Mouse (Mus musculus) myocyte (in vitro differentiated cells): ENCODE data around the gene Srpk3.

ENCODE experiments used
- E2F4 ChIP-seq: IDR thresholded peaks from one replicate; pipeline ENCODE4 v1.6.1; 2011; ENCODE audit warnings: mild to moderate bottlenecking, control low read depth, moderate library complexity; ENCODE audit not compliant: insufficient read depth
- MAX ChIP-seq: IDR thresholded peaks from one replicate; pipeline ENCODE4 v1.6.1; 2011; ENCODE audit warnings: low read depth, mild to moderate bottlenecking, control low read depth
- MYOD1 ChIP-seq, 3 experiments: IDR thresholded peaks; one replicate each; pipeline ENCODE4 v1.6.1; 2011; ENCODE audit warnings: control low read depth in 2 of 3, low read depth in 2 of 3, mild to moderate bottlenecking in 2 of 3, moderate library complexity in 1 of 3; ENCODE audit not compliant: insufficient read length in 2 of 3, control insufficient read depth in 1 of 3
- MYOG ChIP-seq, 3 experiments: IDR thresholded peaks; one replicate each; pipeline ENCODE4 v1.6.1; 2011; ENCODE audit warnings: control low read depth in 2 of 3, low read depth in 2 of 3, mild to moderate bottlenecking in 2 of 3; ENCODE audit not compliant: insufficient read length in 2 of 3, control insufficient read depth in 1 of 3, insufficient read depth in 1 of 3
- POLR2A ChIP-seq: IDR thresholded peaks from one replicate; pipeline ENCODE4 v1.6.1; 2011; ENCODE audit warnings: low read depth, mild to moderate bottlenecking, control low read depth, moderate library complexity; ENCODE audit not compliant: insufficient read length
- POLR2AphosphoS2 ChIP-seq: IDR thresholded peaks from one replicate; pipeline ENCODE4 v1.6.1; 2011; ENCODE audit warnings: low read depth, control low read depth; ENCODE audit not compliant: insufficient read length
- REST ChIP-seq: IDR thresholded peaks from one replicate; pipeline ENCODE4 v1.6.1; 2011; ENCODE audit warnings: mild to moderate bottlenecking, control low read depth, moderate library complexity; ENCODE audit not compliant: insufficient read depth, insufficient read length
- SRF ChIP-seq: IDR thresholded peaks from one replicate; pipeline ENCODE4 v1.6.1; 2011; ENCODE audit warnings: low read depth; ENCODE audit not compliant: control insufficient read depth, insufficient read length
- TCF3 ChIP-seq: IDR thresholded peaks from one replicate; pipeline ENCODE4 v1.6.1; 2011; ENCODE audit warnings: low read depth, control low read depth; ENCODE audit not compliant: insufficient read length
- USF1 ChIP-seq: IDR thresholded peaks from one replicate; pipeline ENCODE4 v1.6.1; 2011; ENCODE audit warnings: low read depth, mild to moderate bottlenecking, control low read depth, moderate library complexity

DNA sequence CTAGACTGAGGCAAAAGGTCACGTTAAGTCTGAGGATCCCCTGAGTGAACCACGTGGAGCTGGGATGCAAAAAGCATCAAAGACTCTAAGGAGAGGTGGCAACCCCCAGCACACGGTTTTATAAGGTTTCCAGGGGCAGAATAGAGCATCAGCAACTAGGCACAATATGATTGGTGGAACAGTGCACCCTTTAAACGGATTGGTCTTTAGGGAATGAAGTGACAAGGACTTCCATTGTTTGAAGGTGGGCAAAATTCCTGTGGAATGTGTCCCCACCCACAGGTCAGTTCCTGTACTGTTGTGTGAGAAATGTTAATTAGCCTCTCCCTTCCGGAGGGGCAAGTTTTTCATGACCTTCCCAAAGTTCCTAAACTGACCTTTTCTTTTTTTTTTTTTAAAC, 35.1 kb upstream of the Srpk3 start:
- TF ChIP-seq MAX (no peak), E2F4 (no peak), USF1 (no peak), POLR2A (no peak), TCF3 (no peak), SRF (no peak), REST (no peak), MYOG (IDR thresholded peaks at IDR 0.05; ENCODE audit: control insufficient read depth in 1 of 3, insufficient read depth in 1 of 3, insufficient read length in 2 of 3, low read depth in 2 of 3) (no peak), POLR2AphosphoS2 (no peak), MYOD1 (IDR thresholded peaks at IDR 0.05; ENCODE audit: control insufficient read depth in 1 of 3, insufficient read length in 2 of 3, low read depth in 2 of 3) (no peak)
